Mouse (Mus musculus): ENCODE results near the gene Agbl5.

DNA sequence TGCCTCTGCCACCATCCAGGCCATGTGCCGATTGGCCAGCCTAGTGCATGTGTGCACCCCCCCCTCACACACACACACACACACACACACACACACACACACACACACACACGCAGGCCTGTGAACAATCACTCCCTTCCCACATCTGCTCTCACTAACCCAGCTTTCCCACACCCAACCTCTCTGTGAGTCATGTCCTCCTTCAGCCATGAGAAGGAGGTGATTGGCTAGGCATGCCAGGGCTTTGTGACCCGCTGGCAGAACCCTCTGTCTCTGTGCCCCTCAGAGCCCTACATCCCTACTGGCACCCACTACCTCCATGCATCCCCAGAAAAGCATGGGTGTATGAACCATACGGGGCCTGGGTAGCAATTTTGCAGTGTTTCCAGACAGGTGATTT lies 35.0 kb upstream of the Agbl5 start:
- TF ChIP-seq CTCF (IDR thresholded peaks at IDR 0.05; ENCODE audit: insufficient read depth, low read length) (no peak), POLR2A (IDR thresholded peaks at IDR 0.05; ENCODE audit: borderline replicate concordance, extremely low read depth, low read depth, low read length) (no peak)
